Mouse (Mus musculus) hindbrain, embryonic 12.5 days (tissue): ENCODE results near the gene Ntrk2. TPM values are rescaled to one million over a fixed set of nuclear protein-coding genes. Genes with fewer than 3 reads are reported as not detected.

Experiments
- ATAC-seq: fragments of 200-750 bp; cut with Nextera tagmentation; 2 replicates; pipeline ENCODE4 v1.8.0; 2017; ENCODE audit warnings: moderate TSS enrichment; ENCODE audit not compliant: low FRiP score
- H3K27ac ChIP-seq: fragments of 300-500 bp; sonication (generic); 2 replicates; pipeline ENCODE4 v1.5.1; 2016; ENCODE audit warnings: mild to moderate bottlenecking
- H3K27me3 ChIP-seq: fragments of 300-500 bp; sonication (generic); 2 replicates; pipeline ENCODE4 v1.6.1; 2016; ENCODE audit warnings: mild to moderate bottlenecking
- H3K36me3 ChIP-seq: fragments of 300-500 bp; sonication (generic); 2 replicates; pipeline ENCODE4 v1.6.1; 2016; ENCODE audit warnings: mild to moderate bottlenecking
- H3K4me1 ChIP-seq: fragments of 300-500 bp; sonication (generic); 2 replicates; pipeline ENCODE4 v1.6.1; 2016
- H3K4me2 ChIP-seq: fragments of 300-500 bp; sonication (generic); replicated peaks from 2 replicates; pipeline ENCODE4 v1.6.1; 2016; ENCODE audit warnings: mild to moderate bottlenecking
- H3K4me3 ChIP-seq: fragments of 300-500 bp; sonication (generic); 2 replicates; pipeline ENCODE4 v1.5.1; 2016; ENCODE audit warnings: mild to moderate bottlenecking
- H3K9ac ChIP-seq: fragments of 300-500 bp; sonication (generic); 2 replicates; pipeline ENCODE4 v1.6.1; 2016; ENCODE audit warnings: mild to moderate bottlenecking, moderate library complexity
- H3K9me3 ChIP-seq: fragments of 300-500 bp; sonication (generic); replicated peaks from 2 replicates; pipeline ENCODE4 v1.6.1; 2016; ENCODE audit warnings: mild to moderate bottlenecking
- WGBS: fragments of 180-500 bp; shearing (Covaris S2); methylation state at CpG from one replicate; pipeline ENCODE4 v1.1.7; 2016; 5-methylcytosine and 5-hydroxymethylcytosine counted together
- polyA plus RNA-seq: library from polyadenylated mRNA; unstranded; fragments of >200 nt; fragmentation: Nextera tagmentation; extraction: Ambion mirVana; gene quantifications from 2 replicates; pipeline ENCODE4 v1.2.1, GENCODE M21; 2016

Ntrk2 gene
- polyA plus RNA-seq, 1 experiment from 2014 or later = 71.2 TPM

- H3K36me3 ChIP-seq = no peaks in the 10 kb centered on the region
Observed at GRCm38 (mm10) chr13:58930161-58930560, 123.8 kb downstream of the Ntrk2 start.

GRCm38 (mm10) chr13:58933126-58933525, 126.8 kb downstream of the Ntrk2 start:
- no peak overlapping the region for H3K4me2 ChIP-seq
- 18% methylated on average over 4 of the region's 4 CpGs for WGBS
- peak overlapping the region; percentile 55 for H3K27ac ChIP-seq
- 0 out of 2 replicates have a peak, but pooled peaks have one; percentile 35 for ATAC-seq
- 0 out of 2 replicates have a peak overlapping the region, but pooled peaks have one; percentile 8 for H3K9ac ChIP-seq
- H3K4me3 ChIP-seq = no peak overlapping the region
- H3K9me3 ChIP-seq = no peaks in the 10 kb centered on the region
- H3K27me3 ChIP-seq = no peaks in the 10 kb centered on the region
- H3K4me1 ChIP-seq = peaks cover 34% of the 10 kb centered on the region
- no peaks in the 10 kb centered on the region for H3K36me3 ChIP-seq

More at GRCm38 (mm10) chr13:58930161-58930560, 123.8 kb downstream of the Ntrk2 start:
- no peak overlapping the region for H3K4me2 ChIP-seq
- 70% methylated on average over 1 of the region's 1 CpGs for WGBS
- no peaks in the 10 kb centered on the region for H3K9me3 ChIP-seq
- no peaks in the 10 kb centered on the region for H3K27me3 ChIP-seq
- no peak overlapping the region for H3K4me3 ChIP-seq
- no peak overlapping the region for H3K27ac ChIP-seq
- peaks cover 27% of the 10 kb centered on the region for H3K4me1 ChIP-seq
- H3K9ac ChIP-seq = no peak overlapping the region
- ATAC-seq = no peak

GRCm38 (mm10) chr13:58934576-58935110, 128.3 kb downstream of the Ntrk2 start:
- H3K9ac ChIP-seq = no peak overlapping the region
- H3K4me1 ChIP-seq = peaks cover 28% of the 10 kb centered on the region
- no peaks in the 10 kb centered on the region for H3K27me3 ChIP-seq
- no peak for ATAC-seq
- no peak overlapping the region for H3K4me3 ChIP-seq
- no peaks in the 10 kb centered on the region for H3K36me3 ChIP-seq
- H3K27ac ChIP-seq = no peak overlapping the region
- H3K9me3 ChIP-seq = no peaks in the 10 kb centered on the region
- WGBS = 91% methylated on average over 3 of the region's 3 CpGs
- H3K4me2 ChIP-seq = no peak overlapping the region

- no peaks in the 10 kb centered on the region for H3K9me3 ChIP-seq
- WGBS = 6% methylated on average over 8 of the region's 8 CpGs
- no peaks in the 10 kb centered on the region for H3K27me3 ChIP-seq
- H3K4me2 ChIP-seq = no peak overlapping the region
- H3K36me3 ChIP-seq = no peaks in the 10 kb centered on the region
- H3K9ac ChIP-seq = no peak overlapping the region
- no peak overlapping the region for H3K4me3 ChIP-seq
- no peak for ATAC-seq
- H3K4me1 ChIP-seq = peaks cover 28% of the 10 kb centered on the region
- no peak overlapping the region for H3K27ac ChIP-seq
Observed at GRCm38 (mm10) chr13:58935956-58936495, 129.7 kb downstream of the Ntrk2 start.

GRCm38 (mm10) chr13:58937884-58938283, 131.5 kb downstream of the Ntrk2 start:
- Histone ChIP-seq H3K9ac (no peak overlapping the region), H3K4me3 (no peak overlapping the region), H3K4me1 (peaks cover 25% of the 10 kb centered on the region), H3K27ac (no peak overlapping the region), H3K27me3 (no peaks in the 10 kb centered on the region), H3K9me3 (no peaks in the 10 kb centered on the region), H3K36me3 (no peaks in the 10 kb centered on the region), H3K4me2 (no peak overlapping the region)
- ATAC-seq = no peak
- 93% methylated on average over 12 of the region's 12 CpGs for WGBS

GRCm38 (mm10) chr13:58938464-58938863, 132.1 kb downstream of the Ntrk2 start:
- Histone ChIP-seq H3K4me3 (no peak overlapping the region), H3K9ac (no peak overlapping the region), H3K36me3 (no peaks in the 10 kb centered on the region), H3K27me3 (no peaks in the 10 kb centered on the region), H3K4me2 (no peak overlapping the region), H3K27ac (no peak overlapping the region), H3K9me3 (no peaks in the 10 kb centered on the region), H3K4me1 (peaks cover 19% of the 10 kb centered on the region)
- no peak for ATAC-seq
- WGBS = 82% methylated on average over 4 of the region's 4 CpGs

DNA sequence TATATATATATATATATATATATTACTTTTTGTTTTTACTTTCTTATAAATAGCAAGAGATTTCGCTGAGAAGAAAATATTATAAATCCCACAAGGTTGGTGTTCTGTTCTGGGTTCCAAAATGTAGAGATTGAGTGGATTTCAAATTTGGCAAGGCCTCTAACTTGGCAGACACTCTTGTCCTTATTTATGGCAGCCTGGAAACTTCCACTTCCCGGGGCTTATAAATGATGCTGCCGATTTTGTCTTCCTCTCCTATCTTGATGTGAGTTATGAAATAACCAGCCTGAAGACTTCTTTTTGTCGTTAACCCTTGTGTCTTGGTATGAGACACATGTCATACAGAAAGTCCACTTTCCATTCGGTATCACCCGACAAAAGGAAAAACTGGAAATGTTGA, 133.8 kb downstream of the Ntrk2 start:
- WGBS = 93% methylated on average over 6 of the region's 6 CpGs
- no peak overlapping the region for H3K4me3 ChIP-seq
- no peak overlapping the region for H3K4me2 ChIP-seq
- no peak overlapping the region for H3K9ac ChIP-seq
- peaks cover 12% of the 10 kb centered on the region for H3K4me1 ChIP-seq
- H3K9me3 ChIP-seq = no peaks in the 10 kb centered on the region
- no peaks in the 10 kb centered on the region for H3K36me3 ChIP-seq
- no peak overlapping the region for H3K27ac ChIP-seq
- H3K27me3 ChIP-seq = no peaks in the 10 kb centered on the region
- no peak for ATAC-seq

GRCm38 (mm10) chr13:58940798-58941197, 134.4 kb downstream of the Ntrk2 start:
- ATAC-seq = no peak
- 58% methylated on average over 7 of the region's 7 CpGs for WGBS
- no peaks in the 10 kb centered on the region for H3K27me3 ChIP-seq

DNA sequence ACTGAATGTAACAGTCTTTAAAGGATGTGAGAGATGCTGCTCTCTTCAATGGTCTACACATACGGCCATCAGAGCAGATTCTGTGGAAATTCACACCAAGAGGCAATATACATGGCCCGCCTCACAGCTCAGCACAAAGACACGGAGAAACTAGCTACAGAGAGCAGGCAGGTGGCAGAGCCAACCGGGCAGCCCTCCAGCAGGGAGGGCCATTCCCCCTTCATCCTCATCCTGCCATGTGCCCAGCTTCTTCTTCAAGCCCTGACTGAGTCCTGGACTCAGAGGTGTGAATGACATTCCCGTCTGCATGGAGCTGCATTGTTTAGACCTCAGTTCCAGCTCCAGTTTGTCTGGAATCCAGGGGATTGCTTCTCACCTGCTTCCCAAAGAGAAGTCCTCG, 139.4 kb downstream of the Ntrk2 start:
- Histone ChIP-seq H3K27me3 (no peaks in the 10 kb centered on the region), H3K4me3 (no peak overlapping the region), H3K9me3 (no peaks in the 10 kb centered on the region), H3K4me2 (no peak overlapping the region), H3K36me3 (no peaks in the 10 kb centered on the region), H3K27ac (no peak overlapping the region), H3K9ac (no peak overlapping the region), H3K4me1 (peaks cover 10% of the 10 kb centered on the region)
- 78% methylated on average over 6 of the region's 6 CpGs for WGBS
- no peak for ATAC-seq

More at GRCm38 (mm10) chr13:58940798-58941197, 134.4 kb downstream of the Ntrk2 start:
- H3K9me3 ChIP-seq = no peaks in the 10 kb centered on the region
- H3K9ac ChIP-seq = no peak overlapping the region
- H3K4me2 ChIP-seq = no peak overlapping the region
- H3K4me1 ChIP-seq = peaks cover 8% of the 10 kb centered on the region
- H3K27ac ChIP-seq = no peak overlapping the region
- H3K4me3 ChIP-seq = no peak overlapping the region
- no peaks in the 10 kb centered on the region for H3K36me3 ChIP-seq

GRCm38 (mm10) chr13:58946589-58946988, 140.2 kb downstream of the Ntrk2 start:
- Histone ChIP-seq H3K27me3 (no peaks in the 10 kb centered on the region), H3K4me3 (no peak overlapping the region), H3K27ac (no peak overlapping the region), H3K9ac (no peak overlapping the region), H3K4me2 (no peak overlapping the region), H3K36me3 (no peaks in the 10 kb centered on the region), H3K9me3 (no peaks in the 10 kb centered on the region), H3K4me1 (peaks cover 10% of the 10 kb centered on the region)
- 77% methylated on average over 6 of the region's 6 CpGs for WGBS
- ATAC-seq = no peak

- no peak overlapping the region for H3K9ac ChIP-seq
- H3K4me1 ChIP-seq = peaks cover 10% of the 10 kb centered on the region
- peak overlapping the region; percentile 18; the same call in 1 of the 2 replicates for H3K27ac ChIP-seq
- 40% methylated on average over 9 of the region's 9 CpGs for WGBS
- no peak overlapping the region for H3K4me3 ChIP-seq
- no peaks in the 10 kb centered on the region for H3K36me3 ChIP-seq
- ATAC-seq = no peak
- no peaks in the 10 kb centered on the region for H3K27me3 ChIP-seq
- H3K4me2 ChIP-seq = no peak overlapping the region
- H3K9me3 ChIP-seq = no peaks in the 10 kb centered on the region
Observed at GRCm38 (mm10) chr13:58947056-58947455, 140.7 kb downstream of the Ntrk2 start.

DNA sequence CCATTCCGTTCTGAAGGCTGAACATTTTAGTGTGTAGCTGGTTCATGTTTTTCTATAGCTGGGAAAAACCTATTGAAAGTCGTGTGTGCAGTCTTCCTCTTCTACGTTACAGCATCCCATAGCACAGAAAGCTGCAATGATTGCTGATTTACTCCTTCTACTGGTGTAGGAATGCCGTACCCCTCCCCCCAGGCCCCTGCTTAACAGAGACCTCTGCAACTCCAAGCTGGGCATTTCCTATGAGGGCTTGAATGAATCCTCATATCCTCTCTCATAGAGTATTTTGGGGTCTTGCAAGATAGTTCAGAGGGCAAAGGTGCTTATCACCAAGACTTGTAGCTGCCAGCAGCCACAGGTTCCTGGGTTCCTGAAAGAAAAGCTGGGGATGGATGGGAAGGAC, 148.0 kb downstream of the Ntrk2 start:
- WGBS = 16% methylated on average over 4 of the region's 4 CpGs

DNA sequence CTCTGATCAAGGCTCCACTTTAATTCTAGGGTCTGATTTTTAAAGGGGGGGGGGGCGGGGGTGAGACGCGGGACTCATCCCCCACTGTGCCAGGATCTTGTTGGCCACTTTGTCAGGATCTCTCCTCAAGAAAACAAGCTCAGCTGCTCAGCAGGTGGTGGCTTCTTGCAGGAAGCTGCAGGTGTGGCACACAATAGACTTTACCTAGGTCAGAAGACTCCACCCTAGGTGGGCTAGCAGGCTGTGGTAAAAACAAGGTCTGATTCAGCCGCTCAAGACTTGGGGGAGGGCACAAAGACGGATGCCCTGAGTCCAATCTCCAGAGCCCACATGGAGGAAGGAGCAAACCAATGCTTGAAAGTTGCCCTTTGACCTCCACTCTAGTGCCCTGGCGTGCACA, 148.4 kb downstream of the Ntrk2 start:
- Histone ChIP-seq H3K4me1 (peaks cover 20% of the 10 kb centered on the region; the same call in 1 of the 2 replicates), H3K27me3 (no peaks in the 10 kb centered on the region), H3K9me3 (no peaks in the 10 kb centered on the region), H3K27ac (no peak overlapping the region), H3K9ac (no peak overlapping the region), H3K36me3 (no peaks in the 10 kb centered on the region), H3K4me2 (no peak overlapping the region), H3K4me3 (no peak overlapping the region)
- WGBS = 10% methylated on average over 6 of the region's 6 CpGs
- ATAC-seq = no peak

More for the DNA sequence above, 148.0 kb downstream of the Ntrk2 start:
- ATAC-seq = no peak
- Histone ChIP-seq H3K4me1 (peaks cover 20% of the 10 kb centered on the region; the same call in 1 of the 2 replicates), H3K36me3 (no peaks in the 10 kb centered on the region), H3K9me3 (no peaks in the 10 kb centered on the region), H3K27me3 (no peaks in the 10 kb centered on the region), H3K27ac (no peak overlapping the region), H3K4me3 (no peak overlapping the region), H3K9ac (no peak overlapping the region), H3K4me2 (no peak overlapping the region)
